Mouse (Mus musculus) midbrain, embryonic 11.5 days (tissue): ENCODE data around the gene Pip5k1a. TPM values are rescaled to one million over a fixed set of nuclear protein-coding genes. Genes with fewer than 3 reads are reported as not detected.
"Not testable (repeated sequence)": the region's sequence is repeated elsewhere in the genome, so short reads cannot be mapped to it uniquely, and the experiment has no call there.

Experiments
- ATAC-seq: fragments of 200-750 bp; cut with Nextera tagmentation; 2 replicates; pipeline ENCODE4 v1.8.0; 2017; ENCODE audit warnings: moderate TSS enrichment, moderate library complexity; ENCODE audit not compliant: low FRiP score
- DNase-seq: peaks from one replicate; pipeline ENCODE4 v3.0.0; 2015; ENCODE audit warnings: low spot score; ENCODE audit errors: missing footprints
- H3K27ac ChIP-seq: fragments of 300-500 bp; sonication (generic); 2 replicates; pipeline ENCODE4 v1.5.1; 2014; ENCODE audit warnings: low read depth, low read length
- H3K27me3 ChIP-seq: fragments of 300-500 bp; sonication (generic); 2 replicates; pipeline ENCODE4 v1.6.1; 2014; ENCODE audit warnings: mild to moderate bottlenecking, low read length, moderate library complexity, mixed read lengths; ENCODE audit not compliant: control insufficient read depth, insufficient read depth
- H3K36me3 ChIP-seq: fragments of 300-500 bp; sonication (generic); 2 replicates; pipeline ENCODE4 v1.6.1; 2014; ENCODE audit warnings: mild to moderate bottlenecking, low read length, moderate library complexity, mixed read lengths; ENCODE audit not compliant: control insufficient read depth, insufficient read depth
- H3K4me1 ChIP-seq: fragments of 300-500 bp; sonication (generic); 2 replicates; pipeline ENCODE4 v1.6.1; 2014; ENCODE audit warnings: low read length; ENCODE audit not compliant: control insufficient read depth, insufficient read depth
- H3K4me2 ChIP-seq: fragments of 300-500 bp; sonication (generic); 2 replicates; pipeline ENCODE4 v1.6.1; 2014; ENCODE audit warnings: mild to moderate bottlenecking, moderate library complexity
- H3K4me3 ChIP-seq: fragments of 300-500 bp; sonication (generic); 2 replicates; pipeline ENCODE4 v1.5.1; 2014; ENCODE audit warnings: low read depth, low read length
- H3K9ac ChIP-seq: fragments of 300-500 bp; sonication (generic); 2 replicates; pipeline ENCODE4 v1.6.1; 2014; ENCODE audit warnings: low read length
- H3K9me3 ChIP-seq: fragments of 300-500 bp; sonication (generic); 2 replicates; pipeline ENCODE4 v1.6.1; 2016; ENCODE audit warnings: low read length; ENCODE audit not compliant: control insufficient read depth
- WGBS: fragments of 180-500 bp; shearing (Covaris S2); extraction: QIAGEN DNeasy Blood & Tissue Kit; methylation state at CpG from one replicate; pipeline ENCODE4 v1.1.7; 2014; 5-methylcytosine and 5-hydroxymethylcytosine counted together
- polyA plus RNA-seq: library from polyadenylated mRNA; unstranded; fragments of >200 nt; fragmentation: Nextera tagmentation; extraction: Ambion mirVana; gene quantifications from 2 replicates; pipeline ENCODE4 v1.2.1, GENCODE M21; 2014

The Pip5k1a gene
- polyA plus RNA-seq, 1 experiment from 2014 or later = 15.1 TPM

GRCm38 (mm10) chr3:95139586-95140288 lies 33.0 kb upstream of the Pip5k1a start:
- Histone ChIP-seq H3K9ac (no peak overlapping the region), H3K4me2 (no peak overlapping the region), H3K27ac (no peak overlapping the region), H3K9me3 (no peaks in the 10 kb centered on the region), H3K4me1 (peaks cover 7% of the 10 kb centered on the region; the same call in 1 of the 2 replicates), H3K27me3 (no peaks in the 10 kb centered on the region), H3K36me3 (peaks cover 2% of the 10 kb centered on the region; the same call in 1 of the 2 replicates), H3K4me3 (no peak overlapping the region)
- ATAC-seq (no peak), DNase-seq (peak; percentile 72)
- 77% methylated on average over 25 of the region's 25 CpGs for WGBS

GRCm38 (mm10) chr3:95136336-95136735 lies 29.6 kb upstream of the Pip5k1a start:
- ATAC-seq (no peak), DNase-seq (peak; percentile 45)
- H3K9ac ChIP-seq = no peak overlapping the region
- no peaks in the 10 kb centered on the region for H3K9me3 ChIP-seq
- H3K36me3 ChIP-seq = peaks cover 2% of the 10 kb centered on the region; the same call in 1 of the 2 replicates
- H3K4me3 ChIP-seq = no peak overlapping the region
- no peak overlapping the region for H3K4me2 ChIP-seq
- WGBS = 94% methylated on average over 3 of the region's 3 CpGs
- H3K27me3 ChIP-seq = no peaks in the 10 kb centered on the region
- peaks cover 11% of the 10 kb centered on the region for H3K4me1 ChIP-seq
- H3K27ac ChIP-seq = no peak overlapping the region

- Histone ChIP-seq H3K9ac (no peak overlapping the region), H3K4me2 (no peak overlapping the region), H3K27ac (no peak overlapping the region), H3K9me3 (no peaks in the 10 kb centered on the region), H3K4me1 (peaks cover 11% of the 10 kb centered on the region), H3K36me3 (peaks cover 2% of the 10 kb centered on the region; the same call in 1 of the 2 replicates), H3K4me3 (no peak overlapping the region), H3K27me3 (no peaks in the 10 kb centered on the region)
- no peak for ATAC-seq
- WGBS = 91% methylated on average over 7 of the region's 7 CpGs
- DNase-seq = peak; percentile 60
These were observed 28.8 kb upstream of the Pip5k1a start for GRCm38 (mm10) chr3:95135433-95136052.

GRCm38 (mm10) chr3:95135023-95135422 lies 28.3 kb upstream of the Pip5k1a start:
- ATAC-seq = 0 out of 2 replicates have a peak, but pooled peaks have one; percentile 10
- H3K4me2 ChIP-seq = peak overlapping the region; percentile 46
- 33% methylated on average over 6 of the region's 6 CpGs for WGBS
- H3K9ac ChIP-seq = no peak overlapping the region
- H3K27me3 ChIP-seq = no peaks in the 10 kb centered on the region
- peak; percentile 82 for DNase-seq
- peaks cover 3% of the 10 kb centered on the region; the same call in 1 of the 2 replicates for H3K36me3 ChIP-seq
- H3K27ac ChIP-seq = no peak overlapping the region
- no peaks in the 10 kb centered on the region for H3K9me3 ChIP-seq
- H3K4me1 ChIP-seq = peaks cover 11% of the 10 kb centered on the region
- H3K4me3 ChIP-seq = peak overlapping the region; percentile 22; the same call in 1 of the 2 replicates

GRCm38 (mm10) chr3:95134133-95134532 lies 27.4 kb upstream of the Pip5k1a start:
- H3K36me3 ChIP-seq, DNase-seq, H3K27me3 ChIP-seq, H3K27ac ChIP-seq, H3K9ac ChIP-seq, H3K9me3 ChIP-seq, H3K4me2 ChIP-seq: not testable (repeated sequence)
- Histone ChIP-seq H3K4me1 (peaks cover 11% of the 10 kb centered on the region), H3K4me3 (peak overlapping the region; percentile 67)
- ATAC-seq = peak; percentile 62
- WGBS = no CpG with 5 or more reads among the region's 12 CpGs

- Histone ChIP-seq H3K27me3 (no peaks in the 10 kb centered on the region), H3K4me2 (peak within 1 kb of the TSS; percentile 86), H3K36me3 (peaks cover 7% of the 10 kb centered on the region; the same call in 1 of the 2 replicates), H3K4me1 (peaks cover 11% of the 10 kb centered on the region), H3K4me3 (peak within 1 kb of the TSS; percentile 67), H3K9ac (peak within 1 kb of the TSS; percentile 72), H3K27ac (no peak within 1 kb of the TSS; the same call in 1 of the 2 replicates), H3K9me3 (no peaks in the 10 kb centered on the region)
- ATAC-seq = peak; percentile 91
- peak; percentile 99 for DNase-seq
- 0% methylated on average over 20 of the region's 20 CpGs for WGBS
These were observed 27.0 kb upstream of the Pip5k1a start, which contains the start of the genes Scnm1 and Lysmd1 for GRCm38 (mm10) chr3:95133680-95134101. TSS of gene Scnm1 (minus strand) at chr3:95134011. TSS of gene Lysmd1 (plus strand) at chr3:95134088.

- DNase-seq = no peak
- Histone ChIP-seq H3K36me3 (peaks cover 7% of the 10 kb centered on the region; the same call in 1 of the 2 replicates), H3K9ac (peak overlapping the region; percentile 72), H3K4me3 (peak overlapping the region; percentile 67), H3K27me3 (no peaks in the 10 kb centered on the region), H3K27ac (no peak overlapping the region), H3K4me1 (peaks cover 11% of the 10 kb centered on the region), H3K4me2 (peak overlapping the region; percentile 86), H3K9me3 (no peaks in the 10 kb centered on the region)
- WGBS = 57% methylated on average over 11 of the region's 11 CpGs
- peak; percentile 8; the same call in 1 of the 2 replicates for ATAC-seq
These were observed 26.4 kb upstream of the Pip5k1a start for GRCm38 (mm10) chr3:95133176-95133575.

- WGBS = 82% methylated on average over 2 of the region's 2 CpGs
- peaks cover 11% of the 10 kb centered on the region for H3K4me1 ChIP-seq
- not testable (repeated sequence) for DNase-seq, H3K27ac ChIP-seq, H3K9ac ChIP-seq, H3K4me3 ChIP-seq, ATAC-seq, H3K4me2 ChIP-seq, H3K9me3 ChIP-seq, H3K27me3 ChIP-seq, H3K36me3 ChIP-seq
These were observed 25.7 kb upstream of the Pip5k1a start for GRCm38 (mm10) chr3:95132389-95132788.

GRCm38 (mm10) chr3:95130081-95130480 lies 23.4 kb upstream of the Pip5k1a start:
- WGBS = 82% methylated on average over 5 of the region's 5 CpGs
- no peak for ATAC-seq

More at GRCm38 (mm10) chr3:95130081-95130480, 23.4 kb upstream of the Pip5k1a start:
- peaks cover 7% of the 10 kb centered on the region for H3K4me1 ChIP-seq
- H3K9me3 ChIP-seq = no peaks in the 10 kb centered on the region
- H3K27ac ChIP-seq = no peak overlapping the region
- H3K9ac ChIP-seq = no peak overlapping the region
- H3K4me2 ChIP-seq = no peak overlapping the region
- no peak for DNase-seq
- no peaks in the 10 kb centered on the region for H3K27me3 ChIP-seq
- H3K4me3 ChIP-seq = no peak overlapping the region
- H3K36me3 ChIP-seq = 0 out of 2 replicates have a peak, but pooled peaks cover 5% of the 10 kb centered on the region
